Mouse (Mus musculus): ENCODE results near the gene Fam92b.

- TF ChIP-seq CTCF (IDR thresholded peaks at IDR 0.05) (no peak), POLR2A (IDR thresholded peaks at IDR 0.05; ENCODE audit: insufficient read depth, low read depth, low read length) (no peak), EP300 (IDR thresholded peaks at IDR 0.05; ENCODE audit: insufficient read depth, low read depth, low read length) (no peak)
Observed at GRCm38 (mm10) chr8:120216855-120217830, 39.9 kb upstream of the Fam92b start.

Data from heart, adult 2 months (tissue).